ENCODE assay signal across 9 mouse cellular contexts in genomic region chr7:142481568-142482255, GRCm38 (mm10). TPM values are rescaled to one million over a fixed set of nuclear protein-coding genes. Genes with fewer than 3 reads are reported as not detected.
DNase-seq lines count a peak whose midpoint lies in the region; ATAC-seq and TF ChIP-seq lines count a peak whose summit lies in the region.
"Had no signal": no experiment of that assay in that cellular context is flagged by ENCODE, and none has a peak within 500 bp of the region (broad histone marks: within the 10 kb centered on the region; RNA-seq: fewer than 3 reads in every experiment).

No protein-coding gene starts in this region.

- no peaks in the 10 kb centered on the region for H3K27me3 ChIP-seq in embryonic facial prominence, embryonic 13.5 days
- no peaks in the 10 kb centered on the region for H3K27me3 ChIP-seq in heart, embryonic 12.5 days (replicated peaks)
- H3K27me3 ChIP-seq in limb, embryonic 15.5 days = no peaks in the 10 kb centered on the region
- no peaks in the 10 kb centered on the region; the same call in 1 of the 2 replicates for H3K27me3 ChIP-seq in neural tube, embryonic 15.5 days (replicated peaks)

- H3K4me1 ChIP-seq in embryonic facial prominence, embryonic 13.5 days = peaks cover 58% of the 10 kb centered on the region
- peaks cover 77% of the 10 kb centered on the region for H3K4me1 ChIP-seq in heart, embryonic 12.5 days (replicated peaks)
- peaks cover 82% of the 10 kb centered on the region for H3K4me1 ChIP-seq in limb, embryonic 15.5 days
- peaks cover 26% of the 10 kb centered on the region for H3K4me1 ChIP-seq in neural tube, embryonic 15.5 days
- H3K4me1 ChIP-seq: megakaryocyte, embryonic 14.5 days had no signal

- peak overlapping the region; percentile 71 for H3K9ac ChIP-seq in embryonic facial prominence, embryonic 13.5 days
- peak overlapping the region; percentile 80 for H3K9ac ChIP-seq in heart, embryonic 12.5 days
- H3K9ac ChIP-seq in limb, embryonic 15.5 days = peak overlapping the region; percentile 26; the same call in 1 of the 2 replicates
- H3K9ac ChIP-seq in neural tube, embryonic 15.5 days (replicated peaks) = peak overlapping the region; percentile 45

- no peaks in the 10 kb centered on the region for H3K9me3 ChIP-seq in embryonic facial prominence, embryonic 13.5 days
- no peaks in the 10 kb centered on the region for H3K9me3 ChIP-seq in heart, embryonic 12.5 days (replicated peaks)
- no peaks in the 10 kb centered on the region for H3K9me3 ChIP-seq in limb, embryonic 15.5 days
- no peaks in the 10 kb centered on the region for H3K9me3 ChIP-seq in neural tube, embryonic 15.5 days (replicated peaks)
- H3K9me3 ChIP-seq: megakaryocyte, embryonic 14.5 days had no signal

- H3K4me2 ChIP-seq in embryonic facial prominence, embryonic 13.5 days = peak overlapping the region; percentile 54
- peak overlapping the region; percentile 56 for H3K4me2 ChIP-seq in heart, embryonic 12.5 days
- H3K4me2 ChIP-seq in limb, embryonic 15.5 days = peak overlapping the region; percentile 36
- H3K4me2 ChIP-seq in neural tube, embryonic 15.5 days = peak overlapping the region; percentile 57

- 3% methylated on average over 22 of the region's 22 CpGs for WGBS in embryonic facial prominence, embryonic 13.5 days
- 4% methylated on average over 22 of the region's 22 CpGs for WGBS in heart, embryonic 12.5 days
- 2% methylated on average over 22 of the region's 22 CpGs for WGBS in limb, embryonic 15.5 days
- 2% methylated on average over 22 of the region's 22 CpGs for WGBS in neural tube, embryonic 15.5 days

- DNase-seq in layer of hippocampus, adult 2 months (ENCODE audit: low spot score in 2 of 2) = no peak
- no peak for DNase-seq in layer of hippocampus, adult 11-12 months (ENCODE audit: low spot score)
- DNase-seq in cerebellum, postnatal 25 days = no peak
- no peak for DNase-seq in frontal cortex, postnatal 25 days (ENCODE audit: low spot score in 2 of 2)

- no peak for TF ChIP-seq CTCF in layer of hippocampus, adult 2 months (conservative IDR thresholded peaks at IDR 0.05)

- no peaks in the 10 kb centered on the region; the same call in 1 of the 2 replicates for H3K36me3 ChIP-seq in embryonic facial prominence, embryonic 13.5 days
- H3K36me3 ChIP-seq in heart, embryonic 12.5 days = 0 out of 2 replicates have a peak, but pooled peaks cover 8% of the 10 kb centered on the region
- H3K36me3 ChIP-seq in limb, embryonic 15.5 days = 0 out of 2 replicates have a peak, but pooled peaks cover 2% of the 10 kb centered on the region
- no peaks in the 10 kb centered on the region for H3K36me3 ChIP-seq in neural tube, embryonic 15.5 days

- peak overlapping the region; percentile 18 for H3K4me3 ChIP-seq in layer of hippocampus, adult 2 months
- H3K4me3 ChIP-seq in embryonic facial prominence, embryonic 13.5 days = peak overlapping the region; percentile 24
- peak overlapping the region; percentile 17; the same call in 1 of the 2 replicates for H3K4me3 ChIP-seq in heart, embryonic 12.5 days
- H3K4me3 ChIP-seq in limb, embryonic 15.5 days = peak overlapping the region; percentile 14
- H3K4me3 ChIP-seq in neural tube, embryonic 15.5 days (replicated peaks) = peak overlapping the region; percentile 22
- H3K4me3 ChIP-seq: megakaryocyte, embryonic 14.5 days had no signal

- peak; percentile 86 for ATAC-seq in embryonic facial prominence, embryonic 13.5 days (ENCODE audit: insufficient number of reproducible peaks, insufficient read depth, low FRiP score, low TSS enrichment, low read depth)
- peak; percentile 81 for ATAC-seq in heart, embryonic 12.5 days (ENCODE audit: insufficient number of reproducible peaks, low FRiP score)
- peak; percentile 84 for ATAC-seq in limb, embryonic 15.5 days (ENCODE audit: insufficient number of reproducible peaks, low FRiP score, low TSS enrichment, low read depth)
- peak; percentile 46 for ATAC-seq in neural tube, embryonic 15.5 days (ENCODE audit: low FRiP score)

- H3K27ac ChIP-seq in layer of hippocampus, adult 2 months = 0 out of 2 replicates have a peak overlapping the region, but pooled peaks have one; percentile 28
- H3K27ac ChIP-seq in embryonic facial prominence, embryonic 13.5 days = peak overlapping the region; percentile 99
- H3K27ac ChIP-seq in heart, embryonic 12.5 days (ENCODE audit: poor library complexity, severe bottlenecking) = peak overlapping the region; percentile 98
- peak overlapping the region; percentile 97 for H3K27ac ChIP-seq in limb, embryonic 15.5 days
- H3K27ac ChIP-seq in neural tube, embryonic 15.5 days (replicated peaks) = peak overlapping the region; percentile 78

RNA-seq across cellular contexts. Expression of gene Tnnt3, which starts 16.9 kb away (rescaled TPM):
- not detected for total RNA-seq in layer of hippocampus, adult 2 months (2021)
- polyA plus RNA-seq in embryonic facial prominence, embryonic 13.5 days (2015; fragmentation: Nextera tagmentation; extraction: Ambion mirVana) = 3.8 and 5.8 TPM in 2 replicates
- 6.4 and 9.3 TPM in 2 replicates for polyA plus RNA-seq in heart, embryonic 12.5 days (2016; fragmentation: Nextera tagmentation; extraction: Ambion mirVana)
- 154 and 517 TPM in 2 replicates for polyA plus RNA-seq in limb, embryonic 15.5 days (2015; fragmentation: Nextera tagmentation; extraction: Ambion mirVana)
- polyA plus RNA-seq in neural tube, embryonic 15.5 days (2015; fragmentation: Nextera tagmentation; extraction: Ambion mirVana) = 14.9 and 26.9 TPM in 2 replicates

RNA-seq across cellular contexts. Expression of gene Lsp1, which starts 21.1 kb away (rescaled TPM):
- 1 to 10 TPM; 1.4 to 1.7 TPM for total RNA-seq in layer of hippocampus, adult 2 months (2021)
- 28.5 and 29.2 TPM in 2 replicates for polyA plus RNA-seq in embryonic facial prominence, embryonic 13.5 days (2015; fragmentation: Nextera tagmentation; extraction: Ambion mirVana)
- 33.4 and 38.4 TPM in 2 replicates for polyA plus RNA-seq in heart, embryonic 12.5 days (2016; fragmentation: Nextera tagmentation; extraction: Ambion mirVana)
- 57.3 and 63.3 TPM in 2 replicates for polyA plus RNA-seq in limb, embryonic 15.5 days (2015; fragmentation: Nextera tagmentation; extraction: Ambion mirVana)
- polyA plus RNA-seq in neural tube, embryonic 15.5 days (2015; fragmentation: Nextera tagmentation; extraction: Ambion mirVana) = 6.9 and 58.6 TPM in 2 replicates

RNA-seq across cellular contexts. Expression of gene Tnni2, which starts 40.1 kb away (rescaled TPM):
- not detected for total RNA-seq in layer of hippocampus, adult 2 months (2021)
- polyA plus RNA-seq in embryonic facial prominence, embryonic 13.5 days (2015; fragmentation: Nextera tagmentation; extraction: Ambion mirVana) = 7.7 and 8.4 TPM in 2 replicates
- 50.6 and 53.5 TPM in 2 replicates for polyA plus RNA-seq in heart, embryonic 12.5 days (2016; fragmentation: Nextera tagmentation; extraction: Ambion mirVana)
- 136 and 529 TPM in 2 replicates for polyA plus RNA-seq in limb, embryonic 15.5 days (2015; fragmentation: Nextera tagmentation; extraction: Ambion mirVana)
- polyA plus RNA-seq in neural tube, embryonic 15.5 days (2015; fragmentation: Nextera tagmentation; extraction: Ambion mirVana) = 16.4 and 24.8 TPM in 2 replicates

RNA-seq across cellular contexts. Expression of gene Syt8, which starts 47.1 kb away (rescaled TPM):
- not detected for total RNA-seq in layer of hippocampus, adult 2 months (2021)
- 0.37 and 0.66 TPM in 2 replicates for polyA plus RNA-seq in embryonic facial prominence, embryonic 13.5 days (2015; fragmentation: Nextera tagmentation; extraction: Ambion mirVana)
- 0.28 and 0.57 TPM in 2 replicates for polyA plus RNA-seq in heart, embryonic 12.5 days (2016; fragmentation: Nextera tagmentation; extraction: Ambion mirVana)
- polyA plus RNA-seq in limb, embryonic 15.5 days (2015; fragmentation: Nextera tagmentation; extraction: Ambion mirVana) = 6.3 and 6.7 TPM in 2 replicates
- 0.14 TPM in 1 of 2 replicates, not detected in the other for polyA plus RNA-seq in neural tube, embryonic 15.5 days (2015; fragmentation: Nextera tagmentation; extraction: Ambion mirVana)

RNA-seq across cellular contexts. Expression of gene Mrpl23, which starts 50.8 kb away (rescaled TPM):
- total RNA-seq in layer of hippocampus, adult 2 months (2021) = 1 to 10 TPM; 7.9 to 8.8 TPM
- 36.0 and 36.7 TPM in 2 replicates for polyA plus RNA-seq in embryonic facial prominence, embryonic 13.5 days (2015; fragmentation: Nextera tagmentation; extraction: Ambion mirVana)
- polyA plus RNA-seq in heart, embryonic 12.5 days (2016; fragmentation: Nextera tagmentation; extraction: Ambion mirVana) = 12.0 and 15.2 TPM in 2 replicates
- polyA plus RNA-seq in limb, embryonic 15.5 days (2015; fragmentation: Nextera tagmentation; extraction: Ambion mirVana) = 28.8 and 30.5 TPM in 2 replicates
- polyA plus RNA-seq in neural tube, embryonic 15.5 days (2015; fragmentation: Nextera tagmentation; extraction: Ambion mirVana) = 21.0 and 27.9 TPM in 2 replicates

Comparison
In these comparisons a context has a peak if more than half of its experiments do, and no peak if none do; other contexts are left out.
1. H3K27ac ChIP-seq: peak in every context shown above with its lines; median percentile 99 in embryonic facial prominence, embryonic 13.5 days; 98 in heart, embryonic 12.5 days; 97 in limb, embryonic 15.5 days; 78 in neural tube, embryonic 15.5 days; 28 in layer of hippocampus, adult 2 months.
2. H3K9ac ChIP-seq: peak in every context shown above with its lines; median percentile 80 in heart, embryonic 12.5 days; 71 in embryonic facial prominence, embryonic 13.5 days; 45 in neural tube, embryonic 15.5 days; 26 in limb, embryonic 15.5 days.